Mouse (Mus musculus) naive thymus-derived CD4-positive, alpha-beta T cell, adult 2 months (primary cell): ENCODE measurements around the gene Gm8879.
"Not testable (repeated sequence)": the region's sequence is repeated elsewhere in the genome, so short reads cannot be mapped to it uniquely, and the experiment has no call there.

Experiments used
- DNase-seq: peaks from one replicate; pipeline ENCODE4 v3.0.0-alpha.2; 2011; ENCODE audit warnings: low read depth

Gm8879 gene

GRCm38 (mm10) chr5:11127334-11127733 lies at the start of gene Gm8879:
Gm8879 (plus strand) TSS chr5:11127634.
- not testable (repeated sequence) for DNase-seq

GRCm38 (mm10) chr5:11138031-11138430 lies 10.6 kb downstream of the Gm8879 start:
- DNase-seq: not testable (repeated sequence)
